Mouse (Mus musculus): ENCODE measurements around the gene Zfp148.

Zfp148 gene

DNA sequence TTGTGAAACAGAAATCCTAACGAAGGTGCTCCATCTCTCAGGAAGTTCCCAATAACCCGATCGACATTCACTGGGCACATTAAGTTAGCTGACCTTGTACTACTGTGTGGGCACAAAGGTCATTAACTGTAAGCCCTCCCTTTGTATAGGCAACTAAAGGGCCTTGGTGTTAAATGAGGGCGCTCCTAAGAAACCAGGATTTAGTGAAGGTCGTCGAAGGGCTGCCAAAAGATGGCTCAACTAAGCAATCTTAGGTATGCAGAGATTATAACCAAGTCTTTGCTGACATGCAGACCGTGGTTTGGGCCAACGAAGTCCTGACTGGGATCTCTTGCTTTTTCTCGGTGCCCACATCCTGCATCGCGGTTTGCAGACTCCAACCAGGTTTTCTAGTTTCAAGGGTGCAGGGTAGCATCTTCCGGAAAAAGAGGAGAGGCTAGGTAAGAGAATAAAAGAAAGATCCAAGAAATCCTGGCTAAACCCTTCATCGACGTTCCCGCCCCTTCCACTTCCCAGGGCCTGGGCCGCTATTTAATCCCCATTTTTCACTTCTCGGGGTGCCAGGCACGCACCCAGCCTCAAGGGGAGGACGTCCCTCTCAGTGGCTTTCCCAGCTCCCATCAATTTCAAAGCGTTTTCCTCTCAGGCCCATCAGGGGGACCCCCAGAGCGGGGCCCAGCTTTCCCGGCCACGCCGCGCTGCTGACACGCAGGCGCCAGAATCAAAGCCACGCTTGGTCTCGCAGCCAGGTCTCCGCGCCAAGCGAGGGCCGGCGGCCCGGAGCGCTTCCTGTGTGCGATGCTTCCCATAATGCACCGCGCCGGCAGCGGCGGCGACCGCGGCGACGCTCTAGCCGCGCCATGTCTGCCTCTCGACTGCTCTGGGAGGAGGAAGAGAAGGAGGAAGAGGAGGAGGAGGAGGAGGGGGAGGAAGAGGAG lies at the start of gene Zfp148:
Zfp148 (plus strand) TSS at position 893 of the 938 bp plus-strand sequence.
- DNase-seq (ENCODE audit: low spot score in 2 of 2) = peak; percentile 85 to 94

GRCm38 (mm10) chr16:33333015-33333414 lies 47.6 kb upstream of the Zfp148 start:
- DNase-seq (ENCODE audit: low spot score in 2 of 2) = no peak

GRCm38 (mm10) chr16:33337177-33337576 lies 43.5 kb upstream of the Zfp148 start:
- DNase-seq (ENCODE audit: low spot score in 2 of 2) = peak; percentile 56 to 71

DNA sequence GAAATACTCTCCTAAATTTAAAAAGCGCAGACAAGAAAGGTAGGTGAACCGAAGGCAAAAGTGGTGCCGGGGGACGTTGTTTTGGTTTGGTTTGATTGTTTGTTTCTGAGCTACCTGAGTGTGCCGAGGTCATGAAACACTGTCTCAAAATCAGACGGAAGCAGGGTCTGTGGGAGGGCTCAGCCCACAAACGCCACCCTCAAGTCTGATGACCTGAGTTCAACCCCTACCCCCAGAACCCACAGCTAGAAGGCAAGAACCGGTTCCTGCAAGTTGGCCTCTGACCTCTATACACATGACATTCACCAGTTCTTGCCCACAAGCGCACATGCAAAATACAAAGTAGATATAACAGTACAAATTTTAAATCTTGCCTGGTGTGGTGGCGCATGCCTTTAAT lies 43.0 kb upstream of the Zfp148 start:
- DNase-seq (ENCODE audit: low spot score in 2 of 2) = no peak

DNA sequence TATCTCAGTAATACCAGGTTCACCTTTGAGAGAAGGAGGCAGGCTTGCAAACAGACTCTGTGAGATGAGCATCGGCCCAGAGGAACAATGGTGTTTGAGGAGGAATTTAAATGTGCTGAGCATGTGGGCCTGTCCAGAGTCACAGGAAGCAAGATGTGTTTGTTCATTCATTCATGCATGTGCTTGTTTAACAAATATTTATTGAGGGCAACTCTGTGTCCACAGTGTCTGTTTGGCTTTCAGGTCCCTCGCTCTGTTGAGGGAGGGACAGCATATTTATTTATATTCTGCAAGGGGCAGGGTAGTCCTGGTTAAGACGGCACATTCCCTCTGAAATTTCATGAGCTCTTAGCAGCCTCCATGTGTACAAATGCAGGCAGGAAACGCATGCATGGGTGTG lies 42.1 kb upstream of the Zfp148 start:
- DNase-seq (ENCODE audit: low spot score in 2 of 2) = no peak

DNA sequence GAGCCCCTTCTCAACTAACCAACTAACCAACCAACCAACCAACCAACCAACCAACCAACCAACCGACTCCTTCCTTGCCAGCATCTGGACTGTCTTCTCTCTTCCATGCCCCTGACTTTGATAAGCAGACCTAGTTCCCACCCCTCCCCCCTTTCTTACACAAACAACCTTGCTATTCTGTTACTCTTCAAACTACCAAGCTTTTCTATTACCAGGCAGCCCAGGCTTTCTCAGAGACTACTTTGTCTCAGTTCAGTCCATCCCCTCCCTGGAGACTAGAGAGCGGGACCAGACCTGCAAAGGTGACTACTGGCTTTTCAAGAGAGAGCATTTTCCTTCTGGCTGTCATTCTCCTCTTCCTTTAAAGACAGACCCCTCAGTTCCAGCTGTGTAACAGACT lies 41.2 kb upstream of the Zfp148 start:
- DNase-seq (ENCODE audit: low spot score in 2 of 2) = no peak

DNA sequence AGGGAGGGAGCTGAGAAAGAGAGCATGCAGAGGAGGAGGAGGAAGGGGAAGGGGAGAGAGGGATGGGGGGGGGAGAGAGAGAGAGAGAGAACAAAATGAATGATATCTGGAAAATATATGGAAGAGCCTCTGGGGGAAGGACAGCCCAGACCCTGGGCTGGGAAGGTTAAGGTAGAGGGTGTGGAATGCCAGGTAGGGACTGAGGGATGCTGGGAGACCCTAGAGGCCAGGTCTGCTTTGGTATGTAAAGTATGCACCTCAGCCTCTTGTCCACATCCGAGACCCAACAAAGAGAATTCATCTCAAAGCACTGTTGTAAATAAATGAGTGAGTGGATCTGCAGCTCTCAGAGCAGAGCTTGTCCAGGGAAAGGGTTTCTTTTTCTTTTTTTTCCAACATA lies 38.3 kb upstream of the Zfp148 start:
- no peak for DNase-seq (ENCODE audit: low spot score in 2 of 2)

GRCm38 (mm10) chr16:33343106-33343505 lies 37.5 kb upstream of the Zfp148 start:
- no peak for DNase-seq (ENCODE audit: low spot score in 2 of 2)

DNA sequence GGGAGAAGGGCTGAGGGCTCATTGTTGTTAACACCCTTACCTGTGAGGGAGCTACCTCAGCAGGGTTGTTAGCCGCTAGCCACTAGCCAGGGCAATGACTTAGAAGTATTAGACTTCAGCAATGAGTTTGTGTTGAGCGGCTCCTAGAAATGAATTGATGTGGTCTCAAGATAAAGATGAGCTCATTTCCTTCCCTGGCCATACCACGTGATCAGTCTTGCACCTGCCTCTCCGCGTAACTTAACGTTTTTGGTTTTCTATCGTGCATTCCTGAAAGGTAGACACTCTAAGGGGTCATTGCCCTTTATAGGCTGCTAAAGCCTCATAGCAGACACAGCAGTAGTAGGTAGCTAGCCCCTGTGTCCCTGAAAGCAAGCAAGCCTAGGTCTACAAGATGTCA lies 37.0 kb upstream of the Zfp148 start:
- no peak for DNase-seq (ENCODE audit: low spot score in 2 of 2)

DNA sequence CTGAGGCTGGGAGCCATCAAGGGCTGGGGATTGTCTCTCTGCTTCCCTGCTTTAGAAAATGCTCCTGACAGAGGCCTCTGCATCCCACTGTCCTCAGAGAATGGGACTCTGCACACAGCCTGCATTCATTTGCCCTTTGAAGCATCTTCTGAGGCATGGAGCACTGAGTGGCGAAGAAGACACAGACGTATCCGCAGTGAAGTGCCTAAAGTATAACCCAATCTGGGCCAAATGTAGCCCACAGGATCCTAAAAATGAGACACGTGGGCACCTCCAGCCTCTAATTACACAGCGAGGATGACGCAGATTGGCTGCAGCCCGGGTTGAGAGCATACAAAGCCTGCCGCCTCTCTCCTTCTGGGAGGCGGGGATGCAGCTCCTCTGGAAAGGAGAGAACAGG lies 36.3 kb upstream of the Zfp148 start:
- DNase-seq (ENCODE audit: low spot score in 2 of 2) = no peak

DNA sequence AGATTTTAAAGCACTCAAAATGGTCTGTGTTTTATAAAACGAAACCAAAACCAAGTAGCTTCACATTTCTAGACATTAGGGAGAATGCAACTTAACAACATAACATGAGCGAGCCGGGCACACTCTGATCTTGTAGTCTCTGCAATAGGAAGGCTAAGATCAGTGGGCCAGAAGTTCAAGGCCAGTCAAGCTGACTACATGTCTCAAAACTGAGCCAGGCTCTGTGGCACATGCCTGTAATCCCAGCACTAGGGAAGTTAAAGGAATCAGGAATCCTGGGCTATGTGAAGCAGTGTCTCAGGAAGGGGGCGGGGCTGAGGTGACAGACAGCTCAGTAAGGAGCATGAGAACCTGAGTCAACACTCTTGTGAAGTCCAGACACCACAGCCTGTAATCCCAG lies 35.8 kb upstream of the Zfp148 start:
- DNase-seq (ENCODE audit: low spot score in 2 of 2) = no peak

DNA sequence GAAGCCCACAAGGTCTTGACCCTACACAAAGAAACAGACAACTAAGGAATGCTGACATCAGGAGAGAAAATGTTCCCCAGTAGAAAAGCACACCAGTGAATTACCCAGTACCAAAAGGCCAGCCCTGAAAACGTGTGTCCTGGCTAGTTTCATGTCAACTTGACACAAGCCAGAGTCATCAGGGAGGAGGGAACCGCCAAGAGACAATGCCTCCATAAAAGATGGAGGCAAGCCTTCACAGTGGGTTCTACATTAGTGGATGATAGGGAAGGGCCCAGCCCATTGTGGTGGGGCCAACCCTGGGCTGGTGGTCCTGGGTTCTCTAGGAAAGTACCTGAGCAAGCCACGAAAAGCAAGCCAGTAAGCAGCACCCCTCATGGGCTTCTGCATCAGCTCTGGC lies 34.3 kb upstream of the Zfp148 start:
- DNase-seq (ENCODE audit: low spot score in 2 of 2) = no peak

- DNase-seq (ENCODE audit: low spot score in 2 of 2) = no peak
Measured at GRCm38 (mm10) chr16:33347134-33347533, 33.5 kb upstream of the Zfp148 start.

GRCm38 (mm10) chr16:33357805-33358204 lies 22.8 kb upstream of the Zfp148 start:
- no peak for DNase-seq (ENCODE audit: low spot score in 2 of 2)

- DNase-seq (ENCODE audit: low spot score in 2 of 2) = no peak
Measured at GRCm38 (mm10) chr16:33365772-33366171, 14.9 kb upstream of the Zfp148 start.

GRCm38 (mm10) chr16:33368632-33369031 lies 12.0 kb upstream of the Zfp148 start:
- no peak for DNase-seq (ENCODE audit: low spot score in 2 of 2)

DNA sequence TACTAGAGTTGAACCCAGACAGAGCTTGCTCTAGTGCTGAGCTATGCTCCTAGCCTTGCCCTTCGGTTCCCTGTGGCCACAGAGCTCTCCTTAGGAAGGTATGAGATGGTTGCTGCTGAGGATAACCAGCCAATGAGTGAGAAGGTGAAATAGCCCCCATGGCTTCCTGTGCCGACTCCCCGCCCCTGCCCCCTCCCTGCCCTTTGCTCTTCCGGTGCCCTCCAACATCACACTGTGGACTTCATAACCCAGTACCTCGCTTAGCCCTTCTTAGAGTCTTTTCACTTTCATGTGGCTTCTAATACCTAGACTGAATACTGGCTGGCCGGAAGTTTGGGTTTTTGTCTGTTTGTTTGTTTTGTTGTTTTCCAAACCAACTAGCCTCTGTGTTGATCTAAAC lies 9.8 kb upstream of the Zfp148 start:
- no peak for DNase-seq (ENCODE audit: low spot score in 2 of 2)

GRCm38 (mm10) chr16:33372611-33373010 lies 8.0 kb upstream of the Zfp148 start:
- DNase-seq (ENCODE audit: low spot score in 2 of 2) = no peak

DNA sequence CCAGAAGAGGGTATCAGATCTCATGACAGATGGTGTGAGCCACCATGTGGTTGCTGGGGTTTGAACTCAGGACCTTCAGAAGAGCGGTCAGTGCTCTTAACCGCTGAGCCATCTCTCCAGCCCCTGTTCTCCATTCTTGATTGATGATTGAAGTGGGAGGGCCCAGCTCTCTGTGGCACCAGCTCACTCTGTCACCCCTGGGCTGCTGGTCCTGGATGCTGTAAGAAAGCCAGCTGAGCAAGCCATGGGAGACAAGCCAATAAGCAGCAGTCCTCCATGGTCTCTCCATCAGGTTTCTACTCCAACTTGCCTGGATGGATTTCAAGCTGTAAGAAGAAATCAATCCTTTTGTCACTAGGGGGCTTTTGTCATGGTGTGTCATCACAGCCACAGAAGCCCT lies 7.3 kb upstream of the Zfp148 start:
- no peak for DNase-seq (ENCODE audit: low spot score in 2 of 2)

DNA sequence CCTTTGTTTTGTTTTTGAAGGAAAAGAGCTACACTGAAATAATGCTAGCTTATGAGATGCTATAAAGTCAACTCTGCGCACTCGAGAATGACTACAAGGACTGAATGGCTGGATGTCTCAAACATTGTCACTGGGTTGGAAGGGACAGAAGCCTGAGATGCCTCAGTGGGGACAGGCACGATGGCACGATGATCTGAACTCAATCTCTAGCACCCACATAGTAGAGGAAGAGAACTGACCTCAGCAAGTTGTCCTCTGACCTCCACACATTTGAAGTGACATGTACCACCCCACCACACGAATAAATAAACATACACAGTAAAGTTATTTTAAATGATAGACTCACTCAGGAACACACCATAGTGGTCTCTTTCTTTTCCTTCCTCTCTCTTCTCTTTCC lies 4.4 kb upstream of the Zfp148 start:
- DNase-seq (ENCODE audit: low spot score in 2 of 2) = no peak

- DNase-seq (ENCODE audit: low spot score in 2 of 2) = peak in 1 of 2 experiments; percentile 4
Measured at GRCm38 (mm10) chr16:33379219-33379943, 1.3 kb upstream of the Zfp148 start.

DNA sequence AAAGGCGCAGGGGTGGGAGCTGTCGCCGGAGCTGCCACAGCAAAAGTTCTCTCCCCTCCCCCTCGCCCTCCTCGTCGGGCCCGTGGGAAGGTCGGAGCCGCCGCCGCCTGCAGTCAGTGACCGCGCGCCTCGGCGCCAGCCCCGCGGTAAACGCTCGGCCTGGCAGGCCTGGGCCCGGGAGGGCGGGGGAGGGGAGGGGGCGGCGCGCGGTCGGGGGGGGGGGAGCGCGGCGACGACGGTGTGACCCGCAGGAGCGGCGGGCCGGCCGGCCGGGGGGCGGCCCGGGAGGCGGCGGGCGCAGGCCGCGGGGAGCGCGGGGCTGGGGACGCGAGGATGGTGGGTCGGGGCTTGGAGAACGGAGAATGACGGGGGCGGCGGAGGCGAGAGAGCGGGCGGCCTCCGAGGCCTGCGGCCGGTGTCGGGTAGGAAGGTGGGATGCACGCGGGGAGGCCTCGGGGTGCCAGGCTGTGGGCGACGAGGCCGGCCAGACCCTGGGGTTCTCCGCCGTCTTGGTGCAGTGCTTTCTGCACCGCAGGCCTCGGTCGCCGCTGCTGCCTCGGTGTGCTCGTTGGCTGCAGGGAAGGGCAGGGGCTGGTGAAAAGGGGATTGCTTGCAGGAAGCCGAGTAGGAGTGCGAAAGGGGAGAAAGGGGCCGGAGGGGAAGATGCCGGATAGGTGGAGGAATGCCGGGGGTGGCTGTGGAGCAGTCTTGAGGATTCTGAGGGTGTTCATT lies 412 bp downstream of the Zfp148 start:
- peak; percentile 31 to 55 for DNase-seq (ENCODE audit: low spot score in 2 of 2)
